Mouse (Mus musculus) cortical plate, adult 2 months (tissue): ENCODE data around the gene Kcnj1.

Experiments used
- CTCF ChIP-seq: fragments of 200-500 bp; IDR thresholded peaks from 2 replicates; pipeline ENCODE4 v1.5.1; 2011; ENCODE audit warnings: mild to moderate bottlenecking, control low read depth, low read length; ENCODE audit not compliant: insufficient read depth; ENCODE audit errors: extremely low read depth
- POLR2A ChIP-seq: fragments of 200-500 bp; IDR thresholded peaks from 2 replicates; pipeline ENCODE4 v1.6.1; 2011; ENCODE audit warnings: mild to moderate bottlenecking, low read length, control low read depth; ENCODE audit not compliant: insufficient read depth; ENCODE audit errors: extremely low read depth

GRCm38 (mm10) chr9:32443115-32443514 lies 70.8 kb downstream of the Kcnj1 start:
- TF ChIP-seq CTCF (no peak), POLR2A (no peak)
